Mouse (Mus musculus) myocyte (in vitro differentiated cells): ENCODE data around the gene Nkx3-2. TPM values are rescaled to one million over a fixed set of nuclear protein-coding genes. Genes with fewer than 3 reads are reported as not detected.

ENCODE experiments used
- H3K27me3 ChIP-seq: one replicate; pipeline ENCODE4 v1.6.1; 2011; ENCODE audit not compliant: control insufficient read depth, insufficient read depth, insufficient read length
- H3K36me3 ChIP-seq: one replicate; pipeline ENCODE4 v1.6.1; 2011; ENCODE audit not compliant: control insufficient read depth, insufficient read depth
- H3K4me2 ChIP-seq: one replicate; pipeline ENCODE4 v1.6.1; 2011; ENCODE audit warnings: low read depth, control low read depth
- H3K4me3 ChIP-seq: one replicate; pipeline ENCODE4 v1.5.1; 2011; ENCODE audit warnings: mild to moderate bottlenecking, control low read depth, moderate library complexity
- H3K79me2 ChIP-seq: one replicate; pipeline ENCODE4 v1.6.1; 2011; ENCODE audit not compliant: control insufficient read depth, insufficient read depth
- H3ac ChIP-seq: one replicate; pipeline ENCODE4 v1.6.1; 2011; ENCODE audit not compliant: control insufficient read depth, insufficient read length
- CEBPB ChIP-seq: IDR thresholded peaks from 2 replicates; pipeline ENCODE4 v1.6.1; 2011; ENCODE audit warnings: mild to moderate bottlenecking, moderate library complexity; ENCODE audit not compliant: poor library complexity, insufficient read depth, severe bottlenecking
- E2F4 ChIP-seq: IDR thresholded peaks from one replicate; pipeline ENCODE4 v1.6.1; 2011; ENCODE audit warnings: mild to moderate bottlenecking, control low read depth, moderate library complexity; ENCODE audit not compliant: insufficient read depth
- MAX ChIP-seq: IDR thresholded peaks from one replicate; pipeline ENCODE4 v1.6.1; 2011; ENCODE audit warnings: low read depth, mild to moderate bottlenecking, control low read depth
- MYOD1 ChIP-seq, 3 experiments: IDR thresholded peaks; one replicate each; pipeline ENCODE4 v1.6.1; 2011; ENCODE audit warnings: control low read depth in 2 of 3, low read depth in 2 of 3, mild to moderate bottlenecking in 2 of 3, moderate library complexity in 1 of 3; ENCODE audit not compliant: insufficient read length in 2 of 3, control insufficient read depth in 1 of 3
- MYOG ChIP-seq, 3 experiments: IDR thresholded peaks; one replicate each; pipeline ENCODE4 v1.6.1; 2011; ENCODE audit warnings: control low read depth in 2 of 3, low read depth in 2 of 3, mild to moderate bottlenecking in 2 of 3; ENCODE audit not compliant: insufficient read length in 2 of 3, control insufficient read depth in 1 of 3, insufficient read depth in 1 of 3
- POLR2A ChIP-seq: IDR thresholded peaks from one replicate; pipeline ENCODE4 v1.6.1; 2011; ENCODE audit warnings: low read depth, mild to moderate bottlenecking, control low read depth, moderate library complexity; ENCODE audit not compliant: insufficient read length
- POLR2AphosphoS2 ChIP-seq: IDR thresholded peaks from one replicate; pipeline ENCODE4 v1.6.1; 2011; ENCODE audit warnings: low read depth, control low read depth; ENCODE audit not compliant: insufficient read length
- REST ChIP-seq: IDR thresholded peaks from one replicate; pipeline ENCODE4 v1.6.1; 2011; ENCODE audit warnings: mild to moderate bottlenecking, control low read depth, moderate library complexity; ENCODE audit not compliant: insufficient read depth, insufficient read length
- SRF ChIP-seq: IDR thresholded peaks from one replicate; pipeline ENCODE4 v1.6.1; 2011; ENCODE audit warnings: low read depth; ENCODE audit not compliant: control insufficient read depth, insufficient read length
- TCF12 ChIP-seq: IDR thresholded peaks from one replicate; pipeline ENCODE4 v1.6.1; 2011; ENCODE audit warnings: mild to moderate bottlenecking, control low read depth; ENCODE audit not compliant: poor library complexity, insufficient read depth, severe bottlenecking
- TCF3 ChIP-seq: IDR thresholded peaks from one replicate; pipeline ENCODE4 v1.6.1; 2011; ENCODE audit warnings: low read depth, control low read depth; ENCODE audit not compliant: insufficient read length
- USF1 ChIP-seq: IDR thresholded peaks from one replicate; pipeline ENCODE4 v1.6.1; 2011; ENCODE audit warnings: low read depth, mild to moderate bottlenecking, control low read depth, moderate library complexity
- polyA plus RNA-seq: library from polyadenylated mRNA; unstranded; fragments of >200 nt; fragmentation: generic; extraction: Trizol; gene quantifications from one replicate; pipeline ENCODE4 v1.2.1, GENCODE M21; 2012; ENCODE audit warnings: missing spikeins

Gene Nkx3-2
- polyA plus RNA-seq, 1 experiment, result 0.11 TPM

DNA sequence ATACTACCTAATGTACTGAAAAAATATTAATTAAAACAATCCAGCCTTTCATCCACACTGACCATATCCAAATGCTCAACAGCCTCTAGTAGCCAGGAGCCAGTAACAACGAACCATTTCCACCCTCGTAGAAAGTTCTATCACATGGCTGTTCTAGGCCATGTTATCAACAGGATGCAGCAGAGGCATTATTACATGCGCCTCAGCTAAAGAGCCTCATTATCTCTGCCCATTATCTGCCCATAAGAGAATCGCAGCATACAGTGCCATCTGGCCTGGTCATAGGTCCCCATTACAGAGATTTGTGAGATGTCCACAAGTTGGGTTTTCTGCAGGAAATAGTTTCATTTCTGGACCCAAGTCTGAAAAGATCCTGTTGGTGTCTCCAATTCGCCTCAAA lies 41.9 kb upstream of the Nkx3-2 start:
- TF ChIP-seq MYOG (IDR thresholded peaks at IDR 0.05; ENCODE audit: control insufficient read depth in 1 of 3, insufficient read depth in 1 of 3, insufficient read length in 2 of 3, low read depth in 2 of 3) (no peak), TCF12 (no peak), TCF3 (no peak), REST (no peak), SRF (no peak), MYOD1 (IDR thresholded peaks at IDR 0.05; ENCODE audit: control insufficient read depth in 1 of 3, insufficient read length in 2 of 3, low read depth in 2 of 3) (no peak), CEBPB (no peak), E2F4 (no peak), POLR2AphosphoS2 (no peak), MAX (no peak), POLR2A (no peak)
- Histone ChIP-seq H3K4me3 (no peak overlapping the region), H3K79me2 (no peaks in the 10 kb centered on the region), H3K36me3 (peaks cover 34% of the 10 kb centered on the region), H3K27me3 (no peaks in the 10 kb centered on the region), H3K4me2 (no peak overlapping the region), H3ac (no peak overlapping the region)

GRCm38 (mm10) chr5:41805085-41805484 lies 40.8 kb upstream of the Nkx3-2 start:
- Histone ChIP-seq H3K36me3 (peaks cover 32% of the 10 kb centered on the region), H3ac (no peak overlapping the region)
- TF ChIP-seq MAX, result no peak
- TF ChIP-seq POLR2AphosphoS2, result no peak
- no peak for TF ChIP-seq REST
- no peak for TF ChIP-seq TCF3
- TF ChIP-seq USF1, result no peak
- no peak for TF ChIP-seq SRF
- TF ChIP-seq E2F4, result no peak
- no peak for TF ChIP-seq MYOD1 (IDR thresholded peaks at IDR 0.05; ENCODE audit: control insufficient read depth in 1 of 3, insufficient read length in 2 of 3, low read depth in 2 of 3)
- no peak for TF ChIP-seq CEBPB

DNA sequence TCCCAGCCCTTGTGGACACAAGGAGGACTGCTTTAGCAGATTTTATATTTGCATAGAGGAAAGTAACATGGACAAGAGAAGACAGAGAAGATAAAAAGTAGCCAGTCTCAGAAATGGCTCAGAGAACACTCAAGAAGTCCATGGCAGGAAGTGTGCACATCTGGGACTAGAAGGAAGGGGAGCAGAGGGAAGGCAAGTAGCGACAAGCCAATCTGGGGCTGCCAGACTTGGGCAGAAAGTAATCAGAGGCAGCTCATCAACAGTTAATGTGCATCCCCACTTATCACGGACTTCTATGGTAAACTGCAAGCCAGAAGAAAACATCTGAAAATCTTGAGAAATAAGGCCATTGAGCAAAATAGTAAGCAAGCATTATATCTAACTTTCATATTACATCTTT lies 40.3 kb upstream of the Nkx3-2 start:
- Histone ChIP-seq H3K79me2 (no peaks in the 10 kb centered on the region), H3K27me3 (no peaks in the 10 kb centered on the region), H3K4me3 (no peak overlapping the region), H3ac (no peak overlapping the region), H3K4me2 (no peak overlapping the region), H3K36me3 (peaks cover 28% of the 10 kb centered on the region)
- TF ChIP-seq POLR2A (no peak), USF1 (no peak), TCF12 (no peak)

More at GRCm38 (mm10) chr5:41805085-41805484, 40.8 kb upstream of the Nkx3-2 start:
- no peak overlapping the region for H3K4me2 ChIP-seq
- no peaks in the 10 kb centered on the region for H3K79me2 ChIP-seq
- H3K27me3 ChIP-seq, result no peaks in the 10 kb centered on the region
- no peak overlapping the region for H3K4me3 ChIP-seq

- H3K4me2 ChIP-seq, result no peak overlapping the region
- no peak overlapping the region for H3K4me3 ChIP-seq
- H3K27me3 ChIP-seq, result no peaks in the 10 kb centered on the region
- H3K36me3 ChIP-seq, result peaks cover 28% of the 10 kb centered on the region
- TF ChIP-seq MYOD1 (IDR thresholded peaks at IDR 0.05; ENCODE audit: control insufficient read depth in 1 of 3, insufficient read length in 2 of 3, low read depth in 2 of 3) (no peak), POLR2AphosphoS2 (no peak), E2F4 (no peak), TCF3 (no peak), MAX (no peak), USF1 (no peak), CEBPB (no peak), MYOG (IDR thresholded peaks at IDR 0.05; ENCODE audit: control insufficient read depth in 1 of 3, insufficient read depth in 1 of 3, insufficient read length in 2 of 3, low read depth in 2 of 3) (no peak), TCF12 (no peak), POLR2A (no peak), SRF (no peak), REST (no peak)
- H3ac ChIP-seq, result no peak overlapping the region
- H3K79me2 ChIP-seq, result no peaks in the 10 kb centered on the region
Observed at GRCm38 (mm10) chr5:41801622-41802021, 37.3 kb upstream of the Nkx3-2 start.

DNA sequence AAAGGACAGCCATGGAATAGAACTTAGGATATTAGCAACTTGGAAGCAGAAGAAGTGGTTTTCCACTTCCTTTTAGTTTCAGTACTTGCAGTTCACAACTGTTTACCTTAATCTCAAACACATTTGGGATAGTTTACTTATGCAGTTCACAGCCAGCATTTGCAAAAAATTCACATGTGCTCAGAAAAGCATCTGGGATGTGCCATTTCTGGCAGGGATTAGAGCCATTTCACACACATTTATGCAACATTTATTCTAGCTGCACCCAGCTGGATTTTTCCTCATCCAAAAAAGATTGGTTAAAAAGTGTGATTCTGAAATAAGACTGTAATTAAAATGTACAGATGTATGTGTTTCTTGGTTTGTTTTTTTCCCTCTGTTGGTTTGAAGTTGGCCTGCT lies 30.1 kb upstream of the Nkx3-2 start:
- no peaks in the 10 kb centered on the region for H3K27me3 ChIP-seq
- H3K36me3 ChIP-seq, result peaks cover 41% of the 10 kb centered on the region
- no peak overlapping the region for H3K4me2 ChIP-seq
- H3K79me2 ChIP-seq, result no peaks in the 10 kb centered on the region
- TF ChIP-seq MAX (no peak), POLR2A (no peak), USF1 (no peak), MYOD1 (IDR thresholded peaks at IDR 0.05; ENCODE audit: control insufficient read depth in 1 of 3, insufficient read length in 2 of 3, low read depth in 2 of 3) (no peak), TCF12 (no peak), REST (no peak), TCF3 (no peak), POLR2AphosphoS2 (no peak), MYOG (IDR thresholded peaks at IDR 0.05; ENCODE audit: control insufficient read depth in 1 of 3, insufficient read depth in 1 of 3, insufficient read length in 2 of 3, low read depth in 2 of 3) (no peak), SRF (no peak), CEBPB (no peak), E2F4 (no peak)
- no peak overlapping the region for H3K4me3 ChIP-seq
- no peak overlapping the region for H3ac ChIP-seq
